Mouse (Mus musculus) kidney, adult 8-10 months (tissue): ENCODE data around the gene Lman1l.

Experiments used
- DNase-seq, 2 experiments: peaks; one replicate each; pipeline ENCODE4 v3.0.0; 2022

The Lman1l gene

GRCm38 (mm10) chr9:57620674-57621073, at the start of gene Lman1l:
Gene Lman1l (minus strand): TSS chr9:57620774.
- DNase-seq = no peak

DNA sequence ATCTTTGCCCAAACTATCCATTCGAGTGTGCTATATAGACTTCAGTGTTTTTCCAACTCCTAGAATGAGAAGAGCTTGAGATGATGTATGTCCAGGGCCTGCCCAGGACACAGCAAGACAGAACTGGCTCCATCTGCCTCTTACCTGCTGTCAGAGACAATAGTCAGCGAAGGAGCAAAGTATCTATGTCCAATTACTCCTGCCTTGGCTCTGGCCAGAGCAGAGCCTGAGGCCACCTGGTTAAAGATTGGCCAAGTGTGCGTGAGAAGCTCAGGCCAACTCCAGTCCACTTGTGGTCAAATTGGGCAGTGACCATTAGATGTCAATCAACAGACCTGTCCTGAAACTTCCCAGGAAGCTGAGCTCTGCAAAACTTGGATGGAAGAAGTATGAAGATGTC, 49.0 kb upstream of the Lman1l start:
- peak; percentile 85 to 89 for DNase-seq

DNA sequence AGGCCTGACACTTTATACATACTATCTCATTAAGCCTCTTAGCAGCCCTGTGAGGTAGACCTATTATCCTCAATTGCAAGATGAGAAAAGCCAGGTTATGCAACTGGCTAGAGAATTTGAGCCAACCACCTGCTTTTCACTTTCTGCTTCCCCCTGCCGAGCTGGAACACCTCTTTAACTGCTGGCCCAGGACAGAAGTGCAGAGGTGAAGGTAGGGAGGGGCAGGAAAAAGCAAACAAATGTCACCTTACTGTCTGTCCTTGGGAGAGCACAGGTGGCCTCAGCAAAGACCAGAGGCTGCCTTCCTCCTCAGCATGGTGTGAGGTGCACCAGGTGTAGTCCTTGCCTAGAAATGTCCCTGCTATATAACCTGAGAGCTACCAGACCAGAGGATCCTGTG, 47.7 kb upstream of the Lman1l start:
- peak in 1 of 2 experiments; percentile 27 for DNase-seq

- no peak for DNase-seq
Measured at GRCm38 (mm10) chr9:57667817-57668216, 47.2 kb upstream of the Lman1l start.

DNA sequence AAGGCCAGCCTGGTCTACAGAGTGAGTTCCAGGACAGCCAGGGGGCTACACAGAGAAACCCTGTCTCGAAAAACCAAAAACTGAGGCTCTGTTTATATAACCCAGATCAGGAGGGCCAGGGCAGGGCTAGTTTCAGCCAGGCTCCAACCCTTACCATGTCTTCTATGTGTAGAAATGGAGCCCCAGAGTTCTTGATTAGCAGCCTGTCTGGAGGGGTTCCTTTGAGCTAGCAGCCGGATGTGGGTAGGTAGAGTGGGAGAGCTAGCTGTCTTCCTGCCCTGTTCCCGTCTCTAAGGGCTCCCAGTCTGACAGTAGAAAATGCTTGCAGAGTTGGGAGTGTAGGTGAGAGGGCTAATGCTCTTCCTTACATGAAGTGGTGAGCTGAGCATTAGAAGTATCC, 46.6 kb upstream of the Lman1l start:
- no peak for DNase-seq

- no peak for DNase-seq
Measured at GRCm38 (mm10) chr9:57666536-57666935, 46.0 kb upstream of the Lman1l start.

GRCm38 (mm10) chr9:57664616-57665015, 44.0 kb upstream of the Lman1l start:
- no peak for DNase-seq

DNA sequence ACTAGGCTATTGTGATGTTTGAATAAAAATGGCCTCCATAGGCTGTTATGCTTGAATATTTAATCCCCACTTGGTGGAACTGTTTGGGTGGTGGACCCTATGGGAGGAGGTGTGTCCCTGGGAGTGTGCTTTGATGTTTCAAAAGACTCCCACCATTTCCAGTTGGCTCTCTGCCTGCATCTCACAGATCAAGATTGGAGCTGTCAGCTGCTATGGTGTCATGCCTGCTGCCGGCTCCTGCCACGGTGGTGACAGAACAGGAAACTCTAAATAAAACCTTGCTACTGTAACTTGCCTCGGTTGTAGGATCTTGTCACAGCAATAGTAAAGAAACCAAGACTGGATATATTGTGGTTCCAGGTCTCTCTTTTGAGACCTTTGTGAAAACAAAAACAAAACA, 41.0 kb upstream of the Lman1l start:
- no peak for DNase-seq

DNA sequence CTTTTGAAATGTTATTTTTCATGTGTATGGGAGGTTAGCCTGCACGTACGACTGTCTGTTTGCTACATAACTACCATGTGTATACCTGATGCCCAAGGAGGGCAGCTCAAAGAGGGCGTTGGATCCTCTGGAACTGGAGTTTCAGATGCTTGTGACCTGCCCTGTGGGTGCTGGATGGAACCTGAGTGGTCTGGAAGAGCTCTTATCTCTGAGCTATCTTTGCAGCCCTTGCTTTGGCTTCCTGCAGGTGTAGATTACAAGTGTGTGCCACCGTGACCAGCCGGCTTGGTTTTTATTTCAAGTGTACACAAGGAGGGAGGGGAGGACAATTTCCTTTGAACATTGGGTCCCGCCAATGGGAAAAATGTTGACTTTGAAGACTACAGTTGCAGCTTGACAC, 39.9 kb upstream of the Lman1l start:
- no peak for DNase-seq

DNA sequence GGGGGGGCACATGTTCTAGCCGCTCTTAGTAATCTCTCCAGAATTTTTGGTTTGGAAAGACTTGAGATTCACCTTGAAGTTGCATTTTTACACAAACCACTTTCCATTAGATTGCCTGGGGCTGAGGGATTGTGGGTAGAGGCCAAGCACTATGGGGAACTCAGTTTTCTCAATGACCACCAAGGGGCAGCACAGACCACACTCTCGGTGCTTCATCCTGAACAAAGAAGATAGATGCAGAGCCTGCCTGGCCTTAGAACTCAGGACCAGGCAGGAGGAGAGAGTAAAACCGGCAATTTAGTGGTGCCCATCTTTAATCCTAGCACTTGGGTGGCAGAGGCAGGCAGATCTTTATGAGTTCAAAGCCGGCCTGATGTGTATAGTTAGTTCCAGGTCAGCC, 39.2 kb upstream of the Lman1l start:
- peak; percentile 73 to 86 for DNase-seq

- no peak for DNase-seq
Measured at GRCm38 (mm10) chr9:57658970-57659369, 38.4 kb upstream of the Lman1l start.

DNA sequence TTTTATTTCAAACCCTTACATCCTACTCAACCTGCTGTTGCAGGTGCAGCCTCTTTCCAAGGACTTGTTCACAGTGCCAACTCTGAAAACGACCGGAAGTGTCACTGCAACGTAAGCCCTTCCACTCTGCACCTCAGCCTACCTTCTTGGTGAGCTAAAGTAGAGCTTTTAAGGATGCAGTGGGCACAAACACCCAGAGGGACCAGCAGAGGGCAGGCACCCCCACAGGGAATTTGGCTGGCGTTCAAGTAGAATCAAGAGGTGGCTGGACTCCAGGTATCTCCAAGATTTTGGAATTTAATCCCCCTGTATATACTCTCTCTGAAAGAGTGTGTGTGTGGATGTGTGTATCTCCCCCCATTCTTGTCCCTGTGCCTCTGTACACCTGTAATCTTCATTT, 37.3 kb upstream of the Lman1l start:
- no peak for DNase-seq

GRCm38 (mm10) chr9:57656631-57657350, 36.2 kb upstream of the Lman1l start:
- no peak for DNase-seq

DNA sequence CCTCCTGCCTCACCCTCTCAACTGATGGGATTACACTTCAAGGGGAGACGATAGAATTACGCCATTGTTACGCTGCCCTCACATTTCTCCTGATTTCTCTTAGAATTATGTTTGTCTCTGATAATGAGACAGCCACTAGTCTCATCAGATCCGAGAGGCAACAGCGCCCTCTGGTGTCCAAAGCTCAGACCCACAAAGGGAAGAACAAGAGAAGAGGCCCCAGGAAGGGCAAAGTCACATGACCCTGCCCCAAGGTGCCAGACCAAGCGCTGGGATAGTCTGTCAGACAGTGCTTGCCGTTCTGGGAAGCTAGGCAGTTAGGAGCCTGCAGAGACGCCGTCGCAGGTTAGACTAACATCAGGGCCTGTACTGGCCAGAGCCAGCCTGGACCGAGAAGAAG, 35.2 kb upstream of the Lman1l start:
- peak; percentile 91 to 97 for DNase-seq

- DNase-seq = no peak
Measured at GRCm38 (mm10) chr9:57654966-57655365, 34.4 kb upstream of the Lman1l start.

GRCm38 (mm10) chr9:57653283-57653682, 32.7 kb upstream of the Lman1l start, which contains the start of gene Csk:
Gene Csk (minus strand): TSS chr9:57653631.
- DNase-seq = no peak

DNA sequence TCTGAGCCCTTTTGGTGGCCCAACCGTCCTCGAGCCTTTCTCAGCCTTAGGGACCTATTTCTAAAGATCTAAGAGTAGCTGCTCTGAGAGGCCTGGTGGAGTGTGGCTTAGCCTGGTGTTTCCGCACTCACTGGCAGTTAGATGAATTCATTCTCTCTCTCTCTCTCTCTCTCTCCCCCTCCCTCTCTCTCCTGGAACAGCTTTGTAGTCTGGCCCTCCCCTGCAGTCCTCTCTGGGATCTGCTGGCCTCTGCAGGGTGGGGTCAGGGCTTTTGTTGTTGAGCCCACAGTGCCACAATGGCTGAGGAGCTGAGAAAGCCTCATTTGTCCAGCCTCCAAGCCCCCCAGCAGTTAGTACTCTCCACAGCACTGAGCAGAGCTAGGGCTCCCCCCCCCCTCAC, 32.3 kb upstream of the Lman1l start:
- no peak for DNase-seq

- no peak for DNase-seq
Measured at GRCm38 (mm10) chr9:57652351-57652750, 31.8 kb upstream of the Lman1l start.

GRCm38 (mm10) chr9:57650786-57651311, 30.3 kb upstream of the Lman1l start:
- DNase-seq = no peak

- DNase-seq = no peak
Measured at GRCm38 (mm10) chr9:57650130-57650785, 29.7 kb upstream of the Lman1l start.

GRCm38 (mm10) chr9:57647286-57648108, 26.9 kb upstream of the Lman1l start:
- no peak for DNase-seq

DNA sequence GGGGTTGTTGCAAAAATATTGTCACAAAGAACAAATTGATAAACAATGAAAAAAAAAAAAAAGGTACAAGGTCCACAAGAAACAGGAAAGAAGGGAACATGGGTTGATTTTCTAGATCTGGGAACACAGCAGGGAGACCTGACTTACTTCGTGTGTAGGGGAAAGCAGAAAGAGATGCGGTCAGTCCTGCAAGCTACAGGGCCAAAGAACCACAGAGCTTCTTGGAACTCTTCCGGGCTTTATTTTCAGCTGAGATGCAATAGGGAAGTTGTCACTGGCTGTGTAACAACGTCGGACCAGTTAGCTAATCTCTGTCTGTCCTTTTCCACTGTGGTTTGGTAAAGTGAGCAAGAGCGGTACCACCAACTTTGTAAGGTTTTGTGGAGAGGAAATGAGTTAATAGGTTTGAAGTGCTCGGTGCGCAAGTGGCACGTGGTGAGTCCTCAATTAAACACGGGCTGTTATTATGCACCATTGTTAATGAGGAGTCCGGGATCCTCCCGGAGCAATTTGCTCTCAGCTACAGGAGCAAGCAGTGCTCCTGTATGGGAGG, 26.1 kb upstream of the Lman1l start:
- no peak for DNase-seq
